Mouse (Mus musculus) kidney, embryonic 14.5 days (tissue): ENCODE measurements at regions not wholly inside any gene's neighbourhood (a gene's known extent, or its start where the extent isn't known, plus 50 kb on each side); places are given as distances from the start of the nearest gene placed in this dataset.

Source experiments
- ATAC-seq: fragments of 200-750 bp; cut with Nextera tagmentation; 2 replicates; pipeline ENCODE4 v1.8.0; 2017; ENCODE audit warnings: moderate number of reproducible peaks, mild to moderate bottlenecking, moderate TSS enrichment, moderate library complexity; ENCODE audit not compliant: low FRiP score, low TSS enrichment
- H3K27ac ChIP-seq: fragments of 300-500 bp; sonication (generic); 2 replicates; pipeline ENCODE4 v1.5.1; 2014; ENCODE audit warnings: low read depth, mild to moderate bottlenecking, low read length, moderate library complexity, mixed read lengths
- H3K27me3 ChIP-seq: fragments of 300-500 bp; sonication (generic); 2 replicates; pipeline ENCODE4 v1.6.1; 2014; ENCODE audit warnings: mild to moderate bottlenecking, low read length; ENCODE audit not compliant: control insufficient read depth, insufficient read depth
- H3K36me3 ChIP-seq: fragments of 300-500 bp; sonication (generic); 2 replicates; pipeline ENCODE4 v1.6.1; 2014; ENCODE audit warnings: low read length, mixed read lengths; ENCODE audit not compliant: control insufficient read depth, insufficient read depth
- H3K4me1 ChIP-seq: fragments of 300-500 bp; sonication (generic); 2 replicates; pipeline ENCODE4 v1.6.1; 2014; ENCODE audit warnings: low read length, mixed read lengths; ENCODE audit not compliant: control insufficient read depth, insufficient read depth
- H3K4me2 ChIP-seq: fragments of 300-500 bp; sonication (generic); replicated peaks from 2 replicates; pipeline ENCODE4 v1.6.1; 2014; ENCODE audit warnings: low read depth, mild to moderate bottlenecking, low read length
- H3K4me3 ChIP-seq: fragments of 300-500 bp; sonication (generic); 2 replicates; pipeline ENCODE4 v1.5.1; 2014; ENCODE audit warnings: mild to moderate bottlenecking, low read length
- H3K9ac ChIP-seq: fragments of 300-500 bp; sonication (generic); 2 replicates; pipeline ENCODE4 v1.6.1; 2014; ENCODE audit warnings: low read depth, mild to moderate bottlenecking, low read length, moderate library complexity
- H3K9me3 ChIP-seq: fragments of 300-500 bp; sonication (generic); 2 replicates; pipeline ENCODE4 v1.6.1; 2016; ENCODE audit warnings: low read length; ENCODE audit not compliant: control insufficient read depth
- WGBS: fragments of 180-500 bp; shearing (Covaris S2); extraction: QIAGEN DNeasy Blood & Tissue Kit; methylation state at CpG from one replicate; pipeline ENCODE4 v1.1.7; 2014; 5-methylcytosine and 5-hydroxymethylcytosine counted together

- H3K4me1 ChIP-seq = no peaks in the 10 kb centered on the region
- no peak overlapping the region for H3K4me2 ChIP-seq
- H3K27me3 ChIP-seq = no peaks in the 10 kb centered on the region
- no peaks in the 10 kb centered on the region for H3K36me3 ChIP-seq
- WGBS = 73% methylated on average over 3 of the region's 3 CpGs
- no peak for ATAC-seq
- no peak overlapping the region for H3K27ac ChIP-seq
- H3K9me3 ChIP-seq = no peaks in the 10 kb centered on the region
- no peak overlapping the region for H3K4me3 ChIP-seq
- H3K9ac ChIP-seq = no peak overlapping the region
These were observed 81.3 kb upstream of the Onecut1 start for GRCm38 (mm10) chr9:74780419-74780818.

GRCm38 (mm10) chr9:74793394-74793793 is 68.3 kb upstream of the Onecut1 start:
- Histone ChIP-seq H3K27me3 (no peaks in the 10 kb centered on the region), H3K9ac (no peak overlapping the region), H3K27ac (no peak overlapping the region), H3K4me3 (no peak overlapping the region), H3K9me3 (no peaks in the 10 kb centered on the region), H3K36me3 (no peaks in the 10 kb centered on the region), H3K4me2 (no peak overlapping the region), H3K4me1 (no peaks in the 10 kb centered on the region)
- ATAC-seq = no peak
- WGBS = 38% methylated on average over 1 of the region's 1 CpGs

GRCm38 (mm10) chr9:74795994-74796393 is 65.7 kb upstream of the Onecut1 start:
- no peak overlapping the region for H3K27ac ChIP-seq
- 72% methylated on average over 4 of the region's 4 CpGs for WGBS
- no peak for ATAC-seq
- H3K4me2 ChIP-seq = no peak overlapping the region
- no peaks in the 10 kb centered on the region for H3K9me3 ChIP-seq
- H3K27me3 ChIP-seq = no peaks in the 10 kb centered on the region
- H3K9ac ChIP-seq = no peak overlapping the region
- no peak overlapping the region for H3K4me3 ChIP-seq
- H3K4me1 ChIP-seq = no peaks in the 10 kb centered on the region
- H3K36me3 ChIP-seq = no peaks in the 10 kb centered on the region

- Histone ChIP-seq H3K9ac (no peak overlapping the region), H3K27me3 (no peaks in the 10 kb centered on the region), H3K9me3 (no peaks in the 10 kb centered on the region), H3K36me3 (no peaks in the 10 kb centered on the region), H3K27ac (no peak overlapping the region), H3K4me2 (no peak overlapping the region), H3K4me3 (no peak overlapping the region), H3K4me1 (no peaks in the 10 kb centered on the region)
- no peak for ATAC-seq
- 74% methylated on average over 5 of the region's 5 CpGs for WGBS
These were observed 64.4 kb upstream of the Onecut1 start for GRCm38 (mm10) chr9:74797272-74797844.

- 82% methylated on average over 4 of the region's 4 CpGs for WGBS
- no peaks in the 10 kb centered on the region for H3K9me3 ChIP-seq
- H3K4me2 ChIP-seq = no peak overlapping the region
- H3K4me1 ChIP-seq = no peaks in the 10 kb centered on the region
- H3K9ac ChIP-seq = no peak overlapping the region
- H3K27me3 ChIP-seq = no peaks in the 10 kb centered on the region
- H3K4me3 ChIP-seq = no peak overlapping the region
- no peak overlapping the region for H3K27ac ChIP-seq
- no peak for ATAC-seq
- H3K36me3 ChIP-seq = no peaks in the 10 kb centered on the region
These were observed 60.6 kb upstream of the Onecut1 start for GRCm38 (mm10) chr9:74801091-74801490.

GRCm38 (mm10) chr9:74811437-74811836 is 50.3 kb upstream of the Onecut1 start:
- no peaks in the 10 kb centered on the region for H3K4me1 ChIP-seq
- WGBS = 31% methylated on average over 8 of the region's 8 CpGs
- H3K9me3 ChIP-seq = no peaks in the 10 kb centered on the region
- H3K9ac ChIP-seq = no peak overlapping the region
- no peak overlapping the region for H3K27ac ChIP-seq
- ATAC-seq = no peak
- H3K27me3 ChIP-seq = no peaks in the 10 kb centered on the region
- H3K4me3 ChIP-seq = no peak overlapping the region
- H3K36me3 ChIP-seq = no peaks in the 10 kb centered on the region
- H3K4me2 ChIP-seq = no peak overlapping the region
